Mouse (Mus musculus): Measurements from ENCODE around the gene Ide. TPM values are rescaled to one million over a fixed set of nuclear protein-coding genes. Genes with fewer than 3 reads are reported as not detected.

Gene Ide
- polyA plus RNA-seq, 1 experiment from 2014 or later: 63.8 TPM

GRCm38 (mm10) chr19:37284775-37285174, 52.9 kb downstream of the Ide start:
- 93% methylated on average over 9 of the region's 9 CpGs for WGBS
- no peak for DNase-seq (ENCODE audit: extremely low spot score, low spot score)
- H3K4me1 ChIP-seq: no peaks in the 10 kb centered on the region
- no peak overlapping the region for H3K4me3 ChIP-seq
- no peaks in the 10 kb centered on the region for H3K27me3 ChIP-seq (ENCODE audit: poor library complexity, severe bottlenecking)
- H3K36me3 ChIP-seq (replicated peaks): peaks cover 63% of the 10 kb centered on the region
- H3K9me3 ChIP-seq: no peaks in the 10 kb centered on the region
- no peak overlapping the region for H3K27ac ChIP-seq

GRCm38 (mm10) chr19:37283166-37283565, 54.5 kb downstream of the Ide start:
- Histone ChIP-seq H3K4me1 (no peaks in the 10 kb centered on the region), H3K9me3 (no peaks in the 10 kb centered on the region), H3K27me3 (ENCODE audit: poor library complexity, severe bottlenecking) (no peaks in the 10 kb centered on the region), H3K4me3 (no peak overlapping the region), H3K27ac (no peak overlapping the region), H3K36me3 (replicated peaks) (peaks cover 79% of the 10 kb centered on the region)
- WGBS: 94% methylated on average over 6 of the region's 6 CpGs
- DNase-seq (ENCODE audit: extremely low spot score, low spot score): no peak

- Histone ChIP-seq H3K4me3 (no peak overlapping the region), H3K36me3 (replicated peaks) (peaks cover 90% of the 10 kb centered on the region)
- no peak for DNase-seq (ENCODE audit: extremely low spot score, low spot score)
These were observed 55.9 kb downstream of the Ide start for GRCm38 (mm10) chr19:37281710-37282109.

GRCm38 (mm10) chr19:37279194-37279593, 58.5 kb downstream of the Ide start:
- Histone ChIP-seq H3K27me3 (ENCODE audit: poor library complexity, severe bottlenecking) (no peaks in the 10 kb centered on the region), H3K4me1 (no peaks in the 10 kb centered on the region), H3K27ac (no peak overlapping the region), H3K36me3 (replicated peaks) (peaks cover 83% of the 10 kb centered on the region), H3K4me3 (no peak overlapping the region), H3K9me3 (no peaks in the 10 kb centered on the region)
- whole genome bisulfite sequencing: 85% methylated on average over 1 of the region's 1 CpGs
- no peak for DNase-seq (ENCODE audit: extremely low spot score, low spot score)

More at GRCm38 (mm10) chr19:37281710-37282109, 55.9 kb downstream of the Ide start:
- Histone ChIP-seq H3K4me1 (no peaks in the 10 kb centered on the region), H3K9me3 (no peaks in the 10 kb centered on the region), H3K27ac (no peak overlapping the region), H3K27me3 (ENCODE audit: poor library complexity, severe bottlenecking) (no peaks in the 10 kb centered on the region)
- WGBS: 96% methylated on average over 1 of the region's 1 CpGs

- Histone ChIP-seq H3K4me3 (no peak overlapping the region), H3K36me3 (replicated peaks) (peaks cover 59% of the 10 kb centered on the region), H3K27ac (no peak overlapping the region), H3K9me3 (no peaks in the 10 kb centered on the region), H3K27me3 (ENCODE audit: poor library complexity, severe bottlenecking) (no peaks in the 10 kb centered on the region), H3K4me1 (no peaks in the 10 kb centered on the region)
- 93% methylated on average over 9 of the region's 9 CpGs for WGBS
- DNase-seq (ENCODE audit: extremely low spot score, low spot score): no peak
These were observed 62.1 kb downstream of the Ide start for GRCm38 (mm10) chr19:37275555-37275954.

GRCm38 (mm10) chr19:37269106-37269505, 68.5 kb downstream of the Ide start:
- no peak for DNase-seq (ENCODE audit: extremely low spot score, low spot score)
- Histone ChIP-seq H3K9me3 (no peaks in the 10 kb centered on the region), H3K27ac (no peak overlapping the region), H3K4me1 (peaks cover 6% of the 10 kb centered on the region), H3K27me3 (ENCODE audit: poor library complexity, severe bottlenecking) (no peaks in the 10 kb centered on the region), H3K36me3 (replicated peaks) (peaks cover 24% of the 10 kb centered on the region), H3K4me3 (no peak overlapping the region)
- WGBS: 93% methylated on average over 16 of the region's 16 CpGs

GRCm38 (mm10) chr19:37265333-37266103, 72.1 kb downstream of the Ide start:
- Histone ChIP-seq H3K36me3 (replicated peaks) (peaks cover 16% of the 10 kb centered on the region), H3K27me3 (ENCODE audit: poor library complexity, severe bottlenecking) (no peaks in the 10 kb centered on the region), H3K27ac (no peak overlapping the region), H3K4me3 (no peak overlapping the region), H3K9me3 (no peaks in the 10 kb centered on the region), H3K4me1 (peaks cover 16% of the 10 kb centered on the region)
- 39% methylated on average over 10 of the region's 10 CpGs for WGBS
- DNase-seq (ENCODE audit: extremely low spot score, low spot score): peak; percentile 69

GRCm38 (mm10) chr19:37263943-37264897, 73.4 kb downstream of the Ide start:
- H3K4me3 ChIP-seq: no peak overlapping the region
- no peak for DNase-seq (ENCODE audit: extremely low spot score, low spot score)
- peaks cover 10% of the 10 kb centered on the region for H3K36me3 ChIP-seq (replicated peaks)
- no peak overlapping the region for H3K27ac ChIP-seq
- no peaks in the 10 kb centered on the region for H3K27me3 ChIP-seq (ENCODE audit: poor library complexity, severe bottlenecking)
- no peaks in the 10 kb centered on the region for H3K9me3 ChIP-seq
- WGBS: 73% methylated on average over 23 of the region's 23 CpGs
- peaks cover 16% of the 10 kb centered on the region for H3K4me1 ChIP-seq

- H3K36me3 ChIP-seq (replicated peaks): peaks cover 3% of the 10 kb centered on the region
- H3K27ac ChIP-seq: no peak overlapping the region
- no peaks in the 10 kb centered on the region for H3K9me3 ChIP-seq
- WGBS: 70% methylated on average over 8 of the region's 8 CpGs
- no peaks in the 10 kb centered on the region for H3K27me3 ChIP-seq (ENCODE audit: poor library complexity, severe bottlenecking)
- peaks cover 16% of the 10 kb centered on the region for H3K4me1 ChIP-seq
- H3K4me3 ChIP-seq: no peak overlapping the region
- no peak for DNase-seq (ENCODE audit: extremely low spot score, low spot score)
These were observed 74.1 kb downstream of the Ide start for GRCm38 (mm10) chr19:37263566-37263942.

- Histone ChIP-seq H3K4me3 (no peak overlapping the region), H3K27ac (no peak overlapping the region), H3K27me3 (ENCODE audit: poor library complexity, severe bottlenecking) (no peaks in the 10 kb centered on the region), H3K36me3 (replicated peaks) (no peaks in the 10 kb centered on the region), H3K4me1 (peaks cover 16% of the 10 kb centered on the region), H3K9me3 (no peaks in the 10 kb centered on the region)
- no peak for DNase-seq (ENCODE audit: extremely low spot score, low spot score)
- whole genome bisulfite sequencing: 60% methylated on average over 4 of the region's 4 CpGs
These were observed 75.3 kb downstream of the Ide start for GRCm38 (mm10) chr19:37262389-37262788.

GRCm38 (mm10) chr19:37255321-37255720, 82.3 kb downstream of the Ide start:
- Histone ChIP-seq H3K9me3 (no peaks in the 10 kb centered on the region), H3K27ac (no peak overlapping the region), H3K4me3 (no peak overlapping the region), H3K36me3 (replicated peaks) (no peaks in the 10 kb centered on the region), H3K27me3 (ENCODE audit: poor library complexity, severe bottlenecking) (no peaks in the 10 kb centered on the region), H3K4me1 (no peaks in the 10 kb centered on the region)
- WGBS: 92% methylated on average over 9 of the region's 9 CpGs
- DNase-seq (ENCODE audit: extremely low spot score, low spot score): no peak

GRCm38 (mm10) chr19:37252104-37252503, 85.5 kb downstream of the Ide start:
- 68% methylated on average over 6 of the region's 6 CpGs for WGBS
- no peak for DNase-seq (ENCODE audit: extremely low spot score, low spot score)
- no peaks in the 10 kb centered on the region for H3K9me3 ChIP-seq
- H3K27ac ChIP-seq: no peak overlapping the region
- H3K36me3 ChIP-seq (replicated peaks): no peaks in the 10 kb centered on the region
- H3K4me3 ChIP-seq: no peak overlapping the region
- H3K4me1 ChIP-seq: no peaks in the 10 kb centered on the region
- H3K27me3 ChIP-seq (ENCODE audit: poor library complexity, severe bottlenecking): no peaks in the 10 kb centered on the region

- no peak overlapping the region for H3K27ac ChIP-seq
- no peak for DNase-seq (ENCODE audit: extremely low spot score, low spot score)
- H3K9me3 ChIP-seq: no peaks in the 10 kb centered on the region; the same call in 1 of the 2 replicates
- no peaks in the 10 kb centered on the region for H3K36me3 ChIP-seq (replicated peaks)
- no peaks in the 10 kb centered on the region for H3K4me1 ChIP-seq
- H3K27me3 ChIP-seq (ENCODE audit: poor library complexity, severe bottlenecking): no peaks in the 10 kb centered on the region
- H3K4me3 ChIP-seq: no peak overlapping the region
- WGBS: 82% methylated on average over 3 of the region's 3 CpGs
These were observed 89.5 kb downstream of the Ide start for GRCm38 (mm10) chr19:37248199-37248598.

Data from forebrain, embryonic 10.5 days (tissue).